Mouse (Mus musculus): ENCODE measurements around the gene Bfsp1. TPM values are rescaled to one million over a fixed set of nuclear protein-coding genes. Genes with fewer than 3 reads are reported as not detected.

Gene Bfsp1
- total and polyA plus RNA-seq, 2 experiments from 2014 or later = 0.23 to 1.1 TPM

- 68% methylated on average over 5 of the region's 5 CpGs for WGBS
- Histone ChIP-seq H3K27ac (ENCODE audit: low read depth) (no peak overlapping the region), H3K27me3 (ENCODE audit: control insufficient read depth, insufficient read depth, low read length) (no peaks in the 10 kb centered on the region), H3K9ac (replicated peaks; ENCODE audit: low read depth, low read length) (no peak overlapping the region), H3K36me3 (replicated peaks; ENCODE audit: control insufficient read depth, insufficient read depth, low read length) (no peaks in the 10 kb centered on the region), H3K9me3 (replicated peaks; ENCODE audit: control insufficient read depth, low read length) (no peaks in the 10 kb centered on the region), H3K4me2 (ENCODE audit: low read depth, low read length) (no peak overlapping the region), H3K4me3 (ENCODE audit: low read depth, low read length) (no peak overlapping the region), H3K4me1 (ENCODE audit: control insufficient read depth, insufficient read depth) (no peaks in the 10 kb centered on the region)
- TF ChIP-seq CTCF (IDR thresholded peaks at IDR 0.05; ENCODE audit: low read depth) (no peak), EP300 (IDR thresholded peaks at IDR 0.05; ENCODE audit: low read depth) (no peak)
- no peak for DNase-seq (ENCODE audit: low spot score)
- no peak for ATAC-seq (ENCODE audit: insufficient read depth, low read depth)
Observed at GRCm38 (mm10) chr2:143789911-143790310, 73.1 kb downstream of the Bfsp1 start.

- no peak overlapping the region for H3K27ac ChIP-seq (ENCODE audit: low read depth)
- H3K4me1 ChIP-seq (ENCODE audit: control insufficient read depth, insufficient read depth) = no peaks in the 10 kb centered on the region
- 64% methylated on average over 2 of the region's 2 CpGs for WGBS
- H3K27me3 ChIP-seq (ENCODE audit: control insufficient read depth, insufficient read depth, low read length) = no peaks in the 10 kb centered on the region
- no peak overlapping the region for H3K4me3 ChIP-seq (ENCODE audit: low read depth, low read length)
- H3K36me3 ChIP-seq (replicated peaks; ENCODE audit: control insufficient read depth, insufficient read depth, low read length) = no peaks in the 10 kb centered on the region
- no peak for TF ChIP-seq EP300 (IDR thresholded peaks at IDR 0.05; ENCODE audit: low read depth)
- TF ChIP-seq CTCF (IDR thresholded peaks at IDR 0.05; ENCODE audit: low read depth) = no peak
- DNase-seq (ENCODE audit: low spot score) = no peak
- no peak for ATAC-seq (ENCODE audit: insufficient read depth, low read depth)
- H3K9ac ChIP-seq (replicated peaks; ENCODE audit: low read depth, low read length) = no peak overlapping the region
- no peak overlapping the region for H3K4me2 ChIP-seq (ENCODE audit: low read depth, low read length)
- no peaks in the 10 kb centered on the region for H3K9me3 ChIP-seq (replicated peaks; ENCODE audit: control insufficient read depth, low read length)
Observed at GRCm38 (mm10) chr2:143780310-143780709, 82.7 kb downstream of the Bfsp1 start.

Other genes with a start within 250 kb of the Bfsp1 start
- 627 and 637 TPM in 2 replicates for gene Dstn, start 52.1 kb upstream of the Bfsp1 start, total RNA-seq (2014; rRNA removed; ENCODE audit: low replicate concordance)
- 912 and 913 TPM in 2 replicates for gene Dstn, start 52.1 kb upstream of the Bfsp1 start, polyA plus RNA-seq (2015; fragmentation: Nextera tagmentation; extraction: Ambion mirVana)
- gene Rrbp1, start 148.1 kb upstream of the Bfsp1 start, total RNA-seq (2014; rRNA removed; ENCODE audit: low replicate concordance) = 29.5 and 53.0 TPM in 2 replicates
- gene Rrbp1, start 148.1 kb upstream of the Bfsp1 start, polyA plus RNA-seq (2015; fragmentation: Nextera tagmentation; extraction: Ambion mirVana) = 47.5 and 49.3 TPM in 2 replicates
- gene Banf2, start 169.9 kb upstream of the Bfsp1 start, total RNA-seq (2014; rRNA removed; ENCODE audit: low replicate concordance) = not detected in 2 replicates
- gene Banf2, start 169.9 kb upstream of the Bfsp1 start, polyA plus RNA-seq (2015; fragmentation: Nextera tagmentation; extraction: Ambion mirVana) = not detected in 2 replicates

Data from heart, postnatal 0 days (tissue).